Mouse (Mus musculus) stomach, embryonic 16.5 days (tissue): Measurements from ENCODE around the gene Nup160. TPM values are rescaled to one million over a fixed set of nuclear protein-coding genes. Genes with fewer than 3 reads are reported as not detected.

Experiments
- ATAC-seq: fragments of 200-750 bp; cut with Nextera tagmentation; 2 replicates; pipeline ENCODE4 v1.8.0; 2017; ENCODE audit warnings: moderate number of reproducible peaks, moderate TSS enrichment; ENCODE audit not compliant: insufficient read depth, low FRiP score
- H3K27ac ChIP-seq: fragments of 300-500 bp; sonication (generic); 2 replicates; pipeline ENCODE4 v1.5.1; 2014; ENCODE audit warnings: low read length
- H3K27me3 ChIP-seq: fragments of 300-500 bp; sonication (generic); 2 replicates; pipeline ENCODE4 v1.6.1; 2014; ENCODE audit warnings: low read length, control low read depth, mixed read lengths; ENCODE audit not compliant: control insufficient read depth, insufficient read depth
- H3K36me3 ChIP-seq: fragments of 300-500 bp; sonication (generic); 2 replicates; pipeline ENCODE4 v1.6.1; 2014; ENCODE audit warnings: low read length; ENCODE audit not compliant: control insufficient read depth, insufficient read depth
- H3K4me1 ChIP-seq: fragments of 300-500 bp; sonication (generic); 2 replicates; pipeline ENCODE4 v1.6.1; 2014; ENCODE audit warnings: low read length, control low read depth, mixed read lengths; ENCODE audit not compliant: control insufficient read depth, insufficient read depth
- H3K4me2 ChIP-seq: fragments of 300-500 bp; sonication (generic); 2 replicates; pipeline ENCODE4 v1.6.1; 2014; ENCODE audit warnings: low read depth, low read length, mixed read lengths
- H3K4me3 ChIP-seq: fragments of 300-500 bp; sonication (generic); replicated peaks from 2 replicates; pipeline ENCODE4 v1.5.1; 2014; ENCODE audit warnings: mild to moderate bottlenecking, low read length
- H3K9ac ChIP-seq: fragments of 300-500 bp; sonication (generic); 2 replicates; pipeline ENCODE4 v1.6.1; 2014; ENCODE audit warnings: low read length
- H3K9me3 ChIP-seq: fragments of 300-500 bp; sonication (generic); replicated peaks from 2 replicates; pipeline ENCODE4 v1.6.1; 2016; ENCODE audit warnings: low read length, control low read depth; ENCODE audit not compliant: control insufficient read depth
- WGBS: fragments of 180-500 bp; shearing (Covaris S2); extraction: QIAGEN DNeasy Blood & Tissue Kit; methylation state at CpG from one replicate; pipeline ENCODE4 v1.1.7; 2014; 5-methylcytosine and 5-hydroxymethylcytosine counted together
- polyA plus RNA-seq: library from polyadenylated mRNA; unstranded; fragments of >200 nt; fragmentation: Nextera tagmentation; extraction: Ambion mirVana; gene quantifications from 2 replicates; pipeline ENCODE4 v1.2.1, GENCODE M21; 2015

Nup160 gene
- polyA plus RNA-seq, 1 experiment from 2014 or later: 43.4 TPM

- no peak overlapping the region for H3K27ac ChIP-seq
- no peak for ATAC-seq
Observed at GRCm38 (mm10) chr2:90674555-90674954, 2.5 kb upstream of the Nup160 start.

DNA sequence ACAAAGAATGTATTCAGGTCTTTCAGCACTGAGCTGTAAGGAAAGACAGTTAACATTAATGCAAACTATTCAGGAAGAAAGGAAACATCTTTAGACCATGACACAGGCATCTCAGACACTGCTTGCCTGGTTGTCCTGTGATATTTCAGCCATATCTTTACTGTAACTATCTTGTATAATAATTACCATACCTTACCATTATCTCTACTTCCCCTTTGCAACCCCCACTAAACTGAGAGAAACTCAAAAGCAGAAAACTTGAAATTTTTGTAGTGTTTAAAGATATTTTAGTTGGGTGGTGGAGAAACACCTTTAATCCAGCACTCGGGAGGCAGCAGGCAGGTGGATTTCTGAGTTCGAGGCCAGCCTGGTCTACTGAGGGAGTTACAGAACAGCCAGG lies 1.5 kb upstream of the Nup160 start:
- Histone ChIP-seq H3K4me3 (no peak overlapping the region), H3K9me3 (no peaks in the 10 kb centered on the region), H3K9ac (no peak overlapping the region), H3K27me3 (no peaks in the 10 kb centered on the region), H3K36me3 (no peaks in the 10 kb centered on the region), H3K27ac (no peak overlapping the region), H3K4me1 (peaks cover 9% of the 10 kb centered on the region; the same call in 1 of the 2 replicates), H3K4me2 (no peak overlapping the region)
- no peak for ATAC-seq
- WGBS: 82% methylated on average over 2 of the region's 2 CpGs

More at GRCm38 (mm10) chr2:90674555-90674954, 2.5 kb upstream of the Nup160 start:
- WGBS: 93% methylated on average over 2 of the region's 2 CpGs
- H3K4me2 ChIP-seq: no peak overlapping the region
- H3K9me3 ChIP-seq: peaks cover 4% of the 10 kb centered on the region; the same call in 1 of the 2 replicates
- H3K9ac ChIP-seq: no peak overlapping the region
- H3K4me3 ChIP-seq: no peak overlapping the region
- no peaks in the 10 kb centered on the region for H3K36me3 ChIP-seq
- no peaks in the 10 kb centered on the region for H3K27me3 ChIP-seq
- peaks cover 6% of the 10 kb centered on the region; the same call in 1 of the 2 replicates for H3K4me1 ChIP-seq

DNA sequence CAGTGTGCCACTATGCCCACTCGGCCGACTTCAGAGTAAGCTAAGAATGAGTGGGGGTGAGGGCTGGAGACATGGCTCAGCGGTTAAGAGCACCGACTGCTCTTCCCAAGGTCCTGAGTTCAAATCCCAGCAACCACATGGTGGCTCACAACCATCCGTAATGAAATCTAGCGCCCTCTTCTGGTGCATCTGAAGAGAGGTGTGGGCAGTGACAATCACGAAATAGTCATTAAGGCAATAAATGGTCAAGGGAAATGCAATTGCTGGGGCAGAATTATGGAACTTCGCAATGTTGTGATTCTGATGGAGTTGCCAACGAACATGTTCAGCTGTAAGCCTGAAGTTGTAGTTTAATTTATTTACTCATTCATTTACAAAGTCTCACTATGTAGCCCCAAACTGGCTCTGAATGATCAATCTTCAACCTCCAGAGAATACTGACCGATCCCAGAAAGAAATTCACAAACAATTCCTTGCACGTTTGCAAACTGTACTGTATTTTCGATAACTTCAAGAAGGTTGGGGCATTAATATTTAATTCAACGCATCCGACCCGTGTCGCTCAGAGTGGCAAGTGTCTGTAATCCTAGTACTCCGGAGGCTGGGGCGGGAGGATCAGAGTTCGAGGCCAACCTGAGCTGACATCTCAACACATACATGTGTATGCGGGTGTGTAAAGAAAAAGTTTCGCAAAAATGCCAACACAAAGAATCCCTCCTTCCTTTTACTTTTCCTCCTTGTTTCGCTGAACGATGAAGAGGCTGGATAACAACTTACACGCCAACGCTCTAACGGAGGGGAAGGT lies 1.4 kb downstream of the Nup160 start:
- no peaks in the 10 kb centered on the region for H3K36me3 ChIP-seq
- ATAC-seq: peak; percentile 16; the same call in 1 of the 2 replicates
- 28% methylated on average over 26 of the region's 26 CpGs for WGBS
- peak overlapping the region; percentile 90 for H3K9ac ChIP-seq
- no peaks in the 10 kb centered on the region for H3K27me3 ChIP-seq
- peak overlapping the region; percentile 99 for H3K4me3 ChIP-seq
- H3K4me2 ChIP-seq: peak overlapping the region; percentile 55
- peaks cover 12% of the 10 kb centered on the region; the same call in 1 of the 2 replicates for H3K4me1 ChIP-seq
- H3K27ac ChIP-seq: peak overlapping the region; percentile 98
- H3K9me3 ChIP-seq: no peaks in the 10 kb centered on the region

DNA sequence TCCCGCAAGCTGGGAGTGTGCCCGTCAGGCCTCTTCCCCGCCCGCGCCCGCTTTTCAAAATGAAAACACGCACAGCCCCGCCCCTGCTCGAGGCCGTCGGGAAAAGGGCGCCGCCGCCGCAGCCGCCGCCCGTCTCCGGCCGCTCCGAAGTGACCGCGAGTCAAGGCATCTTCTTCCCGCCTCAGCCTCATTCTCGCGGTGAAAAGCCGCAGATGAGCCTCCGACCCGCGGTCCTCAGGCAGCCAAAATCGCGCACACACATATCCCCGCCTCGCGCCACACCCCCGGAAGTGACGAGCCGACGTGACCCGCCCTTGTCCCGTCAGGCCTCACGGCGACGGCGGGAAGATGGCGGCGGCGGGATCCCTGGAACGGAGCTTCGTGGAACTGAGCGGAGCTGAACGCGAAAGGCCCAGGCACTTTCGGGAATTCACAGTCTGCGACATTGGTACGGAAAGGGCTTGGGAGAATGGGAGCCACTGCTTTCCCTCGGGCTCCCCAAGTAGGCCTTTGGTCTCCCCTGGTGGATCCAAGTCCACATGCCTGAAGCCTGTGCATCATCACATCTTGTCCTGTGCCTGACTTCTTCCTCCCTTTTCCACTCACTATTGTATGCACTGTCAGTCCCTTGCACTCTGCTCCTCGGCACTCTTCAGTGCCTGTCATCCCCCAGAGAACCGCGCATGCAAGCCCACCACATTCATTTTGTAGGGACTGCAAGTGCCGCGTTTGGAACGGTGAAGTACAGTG lies 2.2 kb downstream of the Nup160 start:
- Histone ChIP-seq H3K27ac (peak overlapping the region; percentile 98), H3K4me1 (peaks cover 12% of the 10 kb centered on the region; the same call in 1 of the 2 replicates), H3K36me3 (no peaks in the 10 kb centered on the region), H3K9me3 (no peaks in the 10 kb centered on the region), H3K4me3 (peak overlapping the region; percentile 99), H3K4me2 (peak overlapping the region; percentile 95), H3K27me3 (no peaks in the 10 kb centered on the region), H3K9ac (peak overlapping the region; percentile 90)
- peak; percentile 96 for ATAC-seq
- WGBS: under 1% methylated on average over 63 of the region's 63 CpGs

DNA sequence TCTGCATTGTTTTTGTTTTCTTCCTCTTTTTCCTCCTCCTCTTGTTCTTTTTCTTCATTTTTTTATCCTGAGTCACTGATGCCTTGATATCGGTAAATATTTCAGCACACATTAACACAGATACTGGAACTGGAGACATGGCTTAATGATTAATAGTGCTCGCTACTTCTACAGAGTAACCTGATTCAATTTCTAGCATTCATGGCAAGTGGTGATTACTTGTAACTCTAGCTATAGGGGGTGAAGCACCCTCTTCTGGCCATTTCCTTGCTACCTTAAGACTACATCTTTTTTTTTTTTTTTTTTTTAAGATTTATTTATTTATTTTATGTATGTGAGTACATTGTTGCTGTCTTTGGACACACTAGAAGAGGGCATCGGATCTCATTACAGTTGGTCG lies 23.9 kb downstream of the Nup160 start:
- Histone ChIP-seq H3K9ac (no peak overlapping the region), H3K4me1 (no peaks in the 10 kb centered on the region), H3K4me2 (no peak overlapping the region), H3K9me3 (no peaks in the 10 kb centered on the region), H3K36me3 (peaks cover 17% of the 10 kb centered on the region; the same call in 1 of the 2 replicates), H3K27me3 (no peaks in the 10 kb centered on the region), H3K4me3 (no peak overlapping the region), H3K27ac (no peak overlapping the region)
- 79% methylated on average over 4 of the region's 4 CpGs for WGBS
- ATAC-seq: no peak

GRCm38 (mm10) chr2:90708548-90708947 lies 31.5 kb downstream of the Nup160 start:
- no peak for ATAC-seq
- WGBS: 94% methylated on average over 1 of the region's 1 CpGs
- no peak overlapping the region for H3K27ac ChIP-seq
- no peak overlapping the region for H3K4me3 ChIP-seq
- H3K9me3 ChIP-seq: no peaks in the 10 kb centered on the region
- no peaks in the 10 kb centered on the region for H3K27me3 ChIP-seq
- peaks cover 25% of the 10 kb centered on the region for H3K36me3 ChIP-seq
- H3K9ac ChIP-seq: no peak overlapping the region
- no peak overlapping the region for H3K4me2 ChIP-seq
- H3K4me1 ChIP-seq: no peaks in the 10 kb centered on the region

GRCm38 (mm10) chr2:90715555-90716092 lies 38.6 kb downstream of the Nup160 start:
- H3K4me2 ChIP-seq: no peak overlapping the region
- no peak overlapping the region for H3K27ac ChIP-seq
- no peaks in the 10 kb centered on the region for H3K4me1 ChIP-seq
- H3K4me3 ChIP-seq: no peak overlapping the region
- H3K9me3 ChIP-seq: no peaks in the 10 kb centered on the region
- no peak for ATAC-seq
- no peak overlapping the region for H3K9ac ChIP-seq
- H3K36me3 ChIP-seq: peaks cover 21% of the 10 kb centered on the region
- 85% methylated on average over 7 of the region's 7 CpGs for WGBS
- no peaks in the 10 kb centered on the region for H3K27me3 ChIP-seq

DNA sequence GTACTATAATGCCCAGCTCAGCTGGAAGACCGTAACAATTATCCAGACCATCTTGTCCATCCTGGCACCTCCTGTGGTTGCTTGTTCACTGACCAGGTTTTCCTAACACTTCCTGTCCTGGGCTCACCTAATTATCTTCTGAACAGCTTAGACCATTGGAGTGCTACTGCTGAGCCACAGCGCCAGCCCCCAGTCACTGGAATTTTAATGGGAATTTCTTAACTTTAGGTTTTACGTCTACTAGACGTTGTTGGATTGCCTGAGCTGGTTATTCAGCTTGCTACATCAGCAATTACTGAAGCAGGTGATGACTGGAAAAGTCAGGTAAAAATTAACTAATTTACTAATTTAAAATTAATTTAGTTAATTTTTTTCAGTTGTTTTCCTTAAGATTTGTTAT lies 40.4 kb downstream of the Nup160 start:
- 86% methylated on average over 4 of the region's 4 CpGs for WGBS
- H3K4me3 ChIP-seq: no peak overlapping the region
- no peak for ATAC-seq
- H3K27me3 ChIP-seq: no peaks in the 10 kb centered on the region
- no peak overlapping the region for H3K9ac ChIP-seq
- H3K4me2 ChIP-seq: no peak overlapping the region
- H3K27ac ChIP-seq: no peak overlapping the region
- H3K9me3 ChIP-seq: no peaks in the 10 kb centered on the region
- H3K36me3 ChIP-seq: peaks cover 25% of the 10 kb centered on the region
- H3K4me1 ChIP-seq: no peaks in the 10 kb centered on the region

DNA sequence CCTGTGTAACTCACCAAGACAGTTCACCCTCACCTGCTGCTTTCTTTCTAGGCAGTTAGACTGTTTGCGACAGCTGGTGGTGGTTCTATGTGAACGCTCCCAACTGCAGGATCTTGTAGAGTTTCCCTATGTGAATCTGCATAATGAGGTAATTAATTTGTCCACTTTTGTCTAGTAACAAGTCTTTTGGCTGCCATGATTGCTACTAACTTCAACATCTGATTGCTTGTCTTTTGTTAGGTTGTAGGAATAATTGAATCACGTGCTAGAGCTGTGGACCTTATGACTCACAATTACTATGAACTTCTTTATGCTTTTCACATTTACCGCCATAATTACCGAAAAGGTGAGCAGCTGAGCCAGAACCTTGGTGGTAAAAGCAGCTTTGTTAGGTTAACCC lies 40.9 kb downstream of the Nup160 start:
- Histone ChIP-seq H3K27me3 (no peaks in the 10 kb centered on the region), H3K9ac (no peak overlapping the region), H3K4me3 (no peak overlapping the region), H3K4me2 (no peak overlapping the region), H3K27ac (no peak overlapping the region), H3K4me1 (no peaks in the 10 kb centered on the region), H3K9me3 (no peaks in the 10 kb centered on the region), H3K36me3 (peaks cover 25% of the 10 kb centered on the region)
- 94% methylated on average over 5 of the region's 5 CpGs for WGBS
- ATAC-seq: no peak
